Comparison of ENCODE assay signal across 17 mouse cellular contexts in genomic region chr3:51004216-51004615, GRCm38 (mm10).
"Had no signal": no experiment of that assay in that cellular context is flagged by ENCODE, and none has a peak within 500 bp of the region (broad histone marks: within the 10 kb centered on the region; RNA-seq: fewer than 3 reads in every experiment).

No protein-coding gene starts in this region.

- H3K27me3 ChIP-seq: liver, embryonic 15.5 days; midbrain, embryonic 15.5 days; neural tube, embryonic 12.5 days; stomach, embryonic 15.5 days had no signal

- H3K4me3 ChIP-seq: layer of hippocampus, adult 2 months; left cerebral cortex, adult 2 months; limb, embryonic 10.5 days; liver, embryonic 15.5 days; midbrain, embryonic 15.5 days; neural tube, embryonic 12.5 days; stomach, embryonic 15.5 days had no signal

- H3K36me3 ChIP-seq: limb, embryonic 10.5 days; liver, embryonic 15.5 days; midbrain, embryonic 15.5 days; neural tube, embryonic 12.5 days; stomach, embryonic 15.5 days had no signal

- DNase-seq: kidney, postnatal 4 days; lung, adult 2 months; lung, postnatal 4 days; right cerebral cortex, postnatal 4 days; spleen, adult 18-20 months; thymus, adult 2 months; thymus, postnatal 25 days had no signal

- H3K4me1 ChIP-seq: liver, embryonic 15.5 days; stomach, embryonic 15.5 days had no signal

- H3K4me2 ChIP-seq: liver, embryonic 11.5 days; liver, embryonic 15.5 days; midbrain, embryonic 11.5 days; midbrain, embryonic 15.5 days; neural tube, embryonic 12.5 days; stomach, embryonic 15.5 days had no signal

- ATAC-seq: lung, postnatal 0 days had no signal

- H3K9ac ChIP-seq: liver, embryonic 15.5 days; midbrain, embryonic 15.5 days; neural tube, embryonic 12.5 days; stomach, embryonic 15.5 days had no signal

- H3K27ac ChIP-seq: layer of hippocampus, adult 2 months; left cerebral cortex, adult 2 months; limb, embryonic 10.5 days; liver, embryonic 15.5 days; midbrain, embryonic 15.5 days; neural tube, embryonic 12.5 days; stomach, embryonic 15.5 days had no signal

- H3K9me3 ChIP-seq: limb, embryonic 10.5 days; liver, embryonic 15.5 days; midbrain, embryonic 15.5 days; neural tube, embryonic 12.5 days; stomach, embryonic 15.5 days had no signal
